Mouse (Mus musculus) T-helper 17 cell (primary cell): Measurements from ENCODE around the gene Kifc3.

Experiments
- in situ Hi-C, 2 experiments: fragments of 300-600 bp; cut with MboI, MseI; formaldehyde crosslinking; loops; 1 replicate in 1 of 2; 2 replicates in 1 of 2; pipeline ENCODE4 v1.15.1; 2025; ENCODE audit warnings: high pct_unique_total_duplicates in 2 of 2

The Kifc3 gene

DNA sequence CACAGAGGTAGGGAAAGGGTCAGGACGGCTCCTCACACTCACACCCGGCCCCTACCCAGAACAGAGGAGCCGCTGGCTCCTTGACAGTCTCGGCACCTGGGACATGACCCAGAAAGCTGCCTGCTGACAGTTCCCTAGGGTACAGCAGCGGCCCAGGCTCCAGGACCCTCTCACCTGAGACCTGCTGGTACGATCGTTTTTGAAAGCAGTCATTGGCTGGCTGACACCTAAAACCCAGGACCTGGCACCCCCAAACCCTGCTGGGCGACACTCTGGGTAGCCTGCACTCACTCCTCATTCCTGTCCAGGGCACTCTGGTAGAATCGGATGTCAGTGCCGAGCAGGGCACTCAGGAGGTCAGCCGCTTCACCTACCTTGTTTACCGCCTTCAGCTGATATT is 65.4 kb downstream of the Kifc3 start:
- in situ Hi-C loops: no loop called here

DNA sequence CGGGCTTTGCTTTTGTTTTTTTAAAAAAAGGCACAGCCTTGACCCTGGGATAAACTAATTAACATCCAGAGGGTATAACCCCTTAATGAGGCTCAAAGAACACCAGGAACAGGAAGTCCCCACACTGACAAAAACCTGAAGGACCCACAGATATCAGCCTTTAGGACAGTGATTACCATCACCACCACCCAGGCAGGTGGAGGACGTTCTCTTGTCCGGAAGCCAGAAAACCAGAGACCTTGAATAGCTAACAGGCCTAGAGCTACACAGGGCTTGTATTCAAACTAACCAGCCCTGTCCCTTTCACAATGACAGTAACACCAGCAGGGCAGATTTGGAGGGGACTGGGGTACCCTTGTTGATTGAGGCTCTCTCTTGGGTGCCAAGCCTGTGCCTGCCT is 66.4 kb downstream of the Kifc3 start:
- in situ Hi-C loops: no loop called here

DNA sequence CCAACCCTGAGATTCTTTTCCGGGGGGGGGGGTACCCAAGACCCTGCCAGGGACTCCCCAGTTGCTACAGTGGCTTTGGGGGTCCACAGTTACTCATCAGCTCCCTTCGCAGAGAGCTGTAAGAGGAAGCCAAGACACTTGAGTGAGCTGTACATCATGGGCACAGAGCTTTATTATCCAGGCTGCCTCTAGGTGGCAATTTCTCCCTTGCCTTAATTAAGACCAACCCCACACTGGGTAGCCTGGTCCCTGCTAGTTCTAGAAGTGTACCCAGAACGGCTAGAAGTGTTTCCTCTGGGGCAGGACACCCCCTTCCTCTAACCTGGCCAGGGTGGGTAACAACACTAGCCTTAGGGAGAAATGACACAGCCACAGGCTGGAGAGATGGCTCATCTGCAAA is 67.4 kb downstream of the Kifc3 start:
- in situ Hi-C loops: no loop called here

DNA sequence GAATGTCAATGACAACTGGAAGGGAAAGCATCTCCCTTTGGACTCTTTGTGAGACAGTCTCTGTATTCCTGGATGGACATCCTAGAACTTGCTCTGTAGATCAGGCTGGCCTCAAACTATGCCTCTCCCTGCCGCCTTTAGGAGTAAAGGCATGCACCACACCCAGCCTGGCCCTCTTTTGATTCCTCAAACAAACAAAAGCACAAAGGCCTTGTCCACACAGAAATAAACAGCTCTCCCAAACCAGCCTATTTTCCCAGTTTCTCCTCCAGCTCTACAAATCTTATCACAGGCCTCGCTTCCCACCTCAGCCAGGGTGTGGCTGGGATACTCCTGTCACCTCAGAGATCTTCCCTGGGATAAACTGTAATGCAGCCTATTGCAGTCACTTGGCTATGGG is 68.4 kb downstream of the Kifc3 start:
- in situ Hi-C loops: no loop called here

DNA sequence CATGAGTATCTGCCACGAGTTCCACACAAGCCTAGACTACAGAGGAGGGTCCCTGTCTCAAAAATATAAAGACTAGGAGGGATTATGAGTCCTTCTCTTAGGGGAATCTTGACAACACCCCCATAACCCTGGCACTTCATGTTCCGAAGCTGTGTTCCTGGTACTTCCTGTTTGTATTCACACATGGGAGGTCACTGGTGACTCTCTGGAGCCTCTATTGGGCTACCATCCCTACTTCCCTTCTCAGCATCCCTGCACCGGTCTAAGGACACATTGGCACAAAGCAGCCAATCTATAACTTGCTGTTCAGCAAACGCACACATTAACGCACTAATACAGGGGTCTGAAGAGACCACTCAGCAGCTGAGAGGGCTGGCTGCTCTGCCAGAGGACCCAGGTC is 70.6 kb downstream of the Kifc3 start:
- in situ Hi-C loops: no loop called here

DNA sequence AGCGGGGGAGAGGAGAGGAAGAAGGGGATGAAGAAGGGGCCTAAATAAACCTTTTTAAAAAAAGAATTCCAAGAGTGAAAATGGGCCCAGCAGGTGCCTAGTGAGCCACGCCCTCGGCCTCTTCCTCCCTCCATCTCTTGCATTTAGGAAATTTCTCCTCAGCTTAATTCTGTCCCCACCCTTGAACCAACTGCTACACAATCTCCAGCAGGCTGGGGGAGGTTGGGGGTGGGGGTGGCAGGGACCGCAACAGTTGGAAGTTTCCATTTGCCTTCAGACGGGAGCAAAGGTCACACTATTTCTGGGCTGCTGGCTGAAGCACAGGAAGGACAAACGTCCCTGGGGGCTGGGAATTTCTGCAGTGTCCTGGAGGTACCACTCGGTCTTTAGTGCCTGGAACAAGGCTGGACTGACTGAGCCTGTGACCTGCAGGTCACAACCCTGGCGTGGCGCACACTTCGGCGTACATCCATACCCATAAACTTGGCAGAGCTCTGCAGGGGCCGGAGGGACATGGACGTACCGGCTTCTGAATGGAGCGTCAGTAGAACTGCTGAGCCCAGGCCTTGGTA is 71.6 kb downstream of the Kifc3 start:
- in situ Hi-C loops: no loop called here

DNA sequence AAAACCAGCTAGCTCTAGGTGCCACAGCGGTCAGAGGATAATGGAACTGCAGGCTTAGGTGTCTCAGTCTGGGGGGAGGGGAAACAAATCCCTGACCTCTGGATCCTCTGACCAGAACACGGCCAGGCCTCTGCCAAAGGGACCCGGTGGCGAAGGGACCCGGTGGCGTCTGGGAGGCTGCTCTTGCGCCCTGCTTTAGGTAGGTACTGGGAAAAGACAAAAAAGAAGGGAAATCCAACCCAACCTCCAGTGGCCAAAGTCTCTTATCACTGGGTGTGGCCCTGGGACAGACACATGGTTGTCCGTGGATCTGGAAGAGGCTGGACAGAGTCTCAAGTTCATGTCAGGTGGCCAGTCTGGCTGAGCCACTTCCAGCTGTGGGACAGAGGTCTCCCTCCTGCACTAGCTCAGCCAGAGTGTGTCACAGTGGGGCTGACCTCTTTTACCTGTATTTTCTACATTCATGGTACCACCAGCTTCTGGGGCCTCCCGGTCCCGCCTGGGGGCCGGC is 73.8 kb downstream of the Kifc3 start:
- in situ Hi-C loops: loop anchor here in 1 of 2 experiments (10.0 kb wide), 1 partner anchor 1076 kb away; no protein-coding TSS in a partner anchor

DNA sequence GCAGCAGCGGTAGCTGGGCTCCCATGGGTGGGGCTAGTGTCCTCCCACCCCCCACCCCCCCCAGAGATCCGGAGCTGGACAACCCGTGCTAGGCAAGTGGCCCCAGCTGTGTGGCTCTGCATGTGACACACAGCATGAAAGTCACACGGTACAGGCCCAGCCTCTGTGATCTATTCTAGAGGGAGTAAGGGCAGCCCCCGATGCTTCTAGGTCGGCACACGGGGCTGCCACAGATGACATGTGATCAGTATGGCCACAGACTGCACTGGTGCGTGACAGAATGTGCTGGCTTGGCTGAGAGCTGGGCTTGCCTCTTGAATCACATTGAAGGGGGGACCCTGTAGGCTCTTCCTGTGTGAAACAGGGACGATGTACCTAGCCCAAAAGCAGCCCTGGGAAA is 75.0 kb downstream of the Kifc3 start:
- in situ Hi-C loops: loop anchor here in 1 of 2 experiments (10.0 kb wide), 1 partner anchor 1077 kb away; no protein-coding TSS in a partner anchor

DNA sequence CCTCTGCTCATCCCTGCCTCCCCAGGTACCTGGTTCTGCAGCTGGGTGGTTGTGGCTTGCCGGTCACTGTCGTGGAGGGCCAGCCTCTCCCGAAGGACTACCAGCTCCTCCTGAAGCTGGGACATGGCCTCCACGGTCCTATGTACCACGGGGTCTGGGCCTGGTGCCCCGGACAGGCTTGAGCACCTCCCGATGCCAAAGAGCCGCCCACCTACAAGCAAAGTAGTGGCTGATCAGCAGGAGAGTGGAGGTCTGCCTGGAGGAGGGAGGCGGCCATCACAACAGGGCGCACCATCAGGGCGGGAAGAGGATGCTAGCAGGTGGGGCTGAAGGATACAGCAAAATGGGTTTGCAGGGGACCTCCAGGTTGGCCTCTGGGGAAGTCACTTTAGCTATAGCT is 76.1 kb downstream of the Kifc3 start:
- in situ Hi-C loops: loop anchor here in 1 of 2 experiments (10.0 kb wide), 1 partner anchor 1078 kb away; no protein-coding TSS in a partner anchor

DNA sequence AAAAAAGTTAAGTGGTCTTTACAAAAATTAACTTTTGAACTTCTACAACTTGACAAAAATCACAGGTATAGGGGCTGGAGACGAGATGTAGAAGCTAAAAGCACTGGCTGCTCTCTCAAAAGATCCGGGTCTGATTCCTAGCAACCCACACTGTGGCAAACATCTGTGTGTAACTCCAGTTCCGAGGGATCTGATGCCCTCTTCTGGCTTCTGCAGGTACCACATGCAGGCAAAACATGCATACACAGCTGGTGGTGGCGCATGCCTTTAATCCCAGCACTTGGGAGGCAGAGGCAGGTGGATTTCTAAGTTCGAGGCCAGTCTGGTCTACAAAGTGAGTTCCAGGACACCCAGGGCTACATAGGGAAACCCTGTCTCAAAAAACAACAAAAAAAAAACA is 79.2 kb downstream of the Kifc3 start:
- in situ Hi-C loops: loop anchor here (10.0 to 25.0 kb wide), 2 partner anchors 1081 to 2011 kb away; no protein-coding TSS in a partner anchor

DNA sequence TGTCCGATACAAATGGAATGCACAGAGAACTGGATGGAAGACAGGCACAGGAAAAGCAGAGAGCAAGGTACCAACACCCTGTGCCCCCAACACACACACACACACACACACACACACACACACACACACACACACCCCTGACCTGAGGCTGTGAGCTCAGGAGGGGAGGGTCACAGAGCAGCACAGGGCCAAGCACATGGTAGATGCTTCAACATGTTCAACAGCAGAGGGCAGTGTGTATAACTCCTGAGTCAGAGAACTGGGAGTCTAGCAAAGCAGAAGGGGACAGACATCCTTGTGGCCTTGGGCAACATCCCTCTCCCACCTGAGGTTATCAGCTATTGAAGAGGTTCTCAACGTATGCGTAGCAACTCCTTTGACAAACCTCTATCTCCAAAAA is 88.9 kb downstream of the Kifc3 start:
- in situ Hi-C loops: loop anchor here (5.0 to 25.0 kb wide), 3 partner anchors 89 to 2001 kb away; partner anchors contain the start of gene Kifc3 (in 2 of the 2)

DNA sequence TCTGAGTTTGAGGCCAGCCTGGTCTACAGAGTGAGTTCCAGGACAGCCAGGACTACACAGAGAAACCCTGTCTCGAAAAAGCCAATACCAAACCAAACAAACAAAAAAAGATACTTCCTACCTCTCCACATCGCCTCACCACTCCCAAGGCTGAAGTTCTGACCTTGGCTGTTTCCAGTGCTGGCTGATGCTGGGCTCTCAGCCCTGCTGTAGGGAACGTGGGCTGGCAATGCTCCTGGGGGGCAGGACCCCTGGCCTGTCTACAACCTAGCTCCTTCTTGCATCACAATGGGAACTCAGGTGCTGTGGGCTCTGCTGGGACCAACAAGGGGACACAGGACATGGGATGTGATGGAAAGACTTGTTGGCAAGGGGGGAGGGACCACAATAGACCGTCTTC is 89.5 kb downstream of the Kifc3 start:
- in situ Hi-C loops: loop anchor here (5.0 to 25.0 kb wide), 3 partner anchors 89 to 2001 kb away; partner anchors contain the start of gene Kifc3 (in 2 of the 2)

DNA sequence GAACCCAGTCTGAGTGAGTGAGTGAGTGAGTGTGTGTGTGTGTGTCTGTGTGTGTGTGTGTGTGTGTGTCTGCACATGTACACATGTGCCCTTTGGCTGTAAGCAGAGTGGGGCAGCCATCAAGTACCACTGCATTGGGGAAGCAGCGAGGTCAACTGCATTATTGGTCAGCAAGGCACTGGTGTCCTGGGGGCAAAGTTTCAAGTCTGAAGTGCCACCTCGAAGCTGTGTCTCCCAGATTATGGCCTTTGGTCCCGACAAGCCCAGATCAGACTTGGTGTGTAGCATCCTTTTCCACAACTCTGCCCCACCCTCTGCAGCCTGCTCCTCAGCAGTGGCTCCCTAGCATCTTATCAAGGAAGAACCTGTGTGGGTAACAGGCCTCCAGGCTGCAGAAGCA is 90.0 kb downstream of the Kifc3 start:
- in situ Hi-C loops: loop anchor here (5.0 to 25.0 kb wide), 3 partner anchors 90 to 2000 kb away; partner anchors contain the start of gene Kifc3 (in 2 of the 2)

DNA sequence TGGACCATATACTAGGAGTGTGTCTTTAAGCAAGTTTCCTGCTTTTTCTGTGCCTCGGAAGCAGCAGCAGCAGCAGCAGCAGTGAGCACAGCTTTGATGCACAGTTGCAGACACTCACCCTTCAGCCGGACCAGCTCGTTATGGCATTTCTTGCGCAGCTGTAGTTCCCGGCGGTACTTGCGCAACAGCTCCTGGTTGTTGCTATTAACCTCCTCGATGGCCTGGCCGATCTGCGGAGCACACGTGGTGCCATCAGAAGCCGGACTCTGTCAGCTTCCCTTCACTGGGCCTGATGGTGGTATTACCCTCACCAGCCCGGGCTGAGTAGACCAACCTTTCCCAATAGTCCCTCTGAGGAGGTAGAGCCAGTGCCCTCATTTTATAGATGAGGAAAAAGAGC is 95.3 kb downstream of the Kifc3 start:
- in situ Hi-C loops: loop anchor here in 1 of 2 experiments (25.0 kb wide), 1 partner anchor 1995 kb away; no protein-coding TSS in a partner anchor

DNA sequence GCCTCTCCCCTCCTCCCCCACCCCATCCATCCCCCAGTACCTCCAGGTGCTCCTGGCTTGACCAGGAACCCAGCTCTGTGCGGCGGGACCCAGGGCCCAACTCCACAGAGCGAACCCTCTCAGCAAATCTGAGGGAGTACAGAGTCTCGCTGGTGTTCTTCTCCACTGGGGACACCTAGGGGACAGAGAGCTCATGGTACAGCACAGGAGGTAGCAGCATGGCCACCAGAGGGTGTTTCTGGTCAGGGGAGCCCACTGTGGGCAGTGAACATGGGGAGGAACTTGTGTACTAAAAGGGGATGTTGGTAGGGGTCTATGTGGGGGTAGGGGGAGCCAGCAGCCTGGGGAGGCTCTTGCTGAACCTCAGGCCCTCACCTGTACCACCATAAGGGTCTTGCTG is 100.6 kb downstream of the Kifc3 start:
- in situ Hi-C loops: loop anchor here in 1 of 2 experiments (25.0 kb wide), 1 partner anchor 1990 kb away; no protein-coding TSS in a partner anchor

DNA sequence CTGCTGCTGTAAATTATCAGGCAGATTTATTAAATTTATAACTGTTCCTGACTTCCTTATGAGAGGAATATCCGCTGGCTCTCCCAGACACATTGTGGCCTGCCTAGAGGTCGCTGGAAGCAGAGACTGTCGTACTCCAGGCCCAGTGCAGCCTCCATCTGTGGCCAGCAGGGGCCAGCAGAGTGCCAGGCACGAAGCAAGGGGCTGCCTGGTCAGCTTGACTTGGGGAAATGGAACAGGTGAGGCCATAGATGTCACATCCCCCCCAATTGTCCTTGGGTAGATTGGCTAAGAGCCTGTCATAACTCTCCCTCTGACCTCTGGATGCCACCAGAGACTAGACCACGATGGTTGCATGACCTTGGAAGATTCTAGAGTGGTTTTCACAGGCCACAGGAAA is 103.6 kb downstream of the Kifc3 start:
- in situ Hi-C loops: loop anchor here in 1 of 2 experiments (25.0 kb wide), 1 partner anchor 713 kb away; the partner anchor contains the start of gene Cnot1

DNA sequence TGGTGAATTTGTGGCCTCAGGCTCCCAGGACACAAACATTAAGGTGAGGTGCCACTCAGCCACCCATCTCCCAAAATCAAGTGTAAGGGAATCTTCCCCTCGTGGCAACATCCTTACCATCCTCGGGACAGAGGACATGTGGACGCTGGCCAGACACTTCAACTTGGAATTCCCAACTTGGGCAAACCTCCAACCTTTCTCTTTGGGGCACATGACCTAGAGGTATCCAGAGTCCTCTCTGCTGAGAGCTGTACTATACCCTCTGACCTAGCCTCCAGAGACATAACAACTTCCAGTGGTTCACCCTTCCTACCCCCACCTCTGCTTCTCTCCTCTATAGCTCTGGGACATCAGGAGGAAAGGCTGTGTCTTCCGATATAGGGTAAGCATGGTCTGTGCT is 109.0 kb downstream of the Kifc3 start:
- in situ Hi-C loops: loop anchor here in 1 of 2 experiments (25.0 kb wide), 1 partner anchor 719 kb away; the partner anchor contains the start of gene Cnot1

DNA sequence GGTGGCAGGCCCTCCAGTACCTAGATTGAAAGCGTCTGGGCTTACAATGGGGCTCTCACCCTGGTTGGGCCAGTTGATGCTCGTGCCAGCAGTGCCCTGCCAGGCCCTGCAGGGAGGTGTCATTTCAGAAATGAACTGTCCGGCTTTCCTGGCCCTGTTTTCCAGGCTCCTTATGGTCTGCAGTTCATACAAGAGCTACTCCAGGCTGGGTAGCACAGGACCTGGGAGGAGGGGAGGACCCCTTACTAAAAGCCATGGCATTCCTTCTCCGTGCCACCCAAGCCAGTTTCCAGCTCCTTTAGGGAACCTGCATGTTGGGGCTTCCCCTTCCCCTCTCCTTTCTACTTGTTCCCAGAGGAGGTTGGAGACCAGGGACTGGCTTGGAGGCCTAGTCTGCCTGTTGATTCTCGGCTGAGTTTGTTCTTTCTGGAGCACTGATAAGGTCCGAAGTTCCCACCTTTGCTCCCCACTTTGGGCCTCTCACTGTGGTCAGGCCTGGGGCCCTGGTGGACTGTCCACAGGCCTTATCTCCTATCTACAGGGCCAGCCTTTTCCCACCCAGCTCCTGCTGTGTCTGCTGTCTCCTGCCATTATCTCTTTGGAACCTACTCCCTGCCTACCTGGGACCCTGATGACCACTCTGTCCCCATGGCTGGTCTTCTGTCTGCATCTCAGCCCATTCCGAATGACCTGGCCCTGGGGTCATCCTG is 117.0 kb downstream of the Kifc3 start:
- in situ Hi-C loops: loop anchor here in 1 of 2 experiments (25.0 kb wide), 1 partner anchor 727 kb away; the partner anchor contains the start of gene Cnot1

DNA sequence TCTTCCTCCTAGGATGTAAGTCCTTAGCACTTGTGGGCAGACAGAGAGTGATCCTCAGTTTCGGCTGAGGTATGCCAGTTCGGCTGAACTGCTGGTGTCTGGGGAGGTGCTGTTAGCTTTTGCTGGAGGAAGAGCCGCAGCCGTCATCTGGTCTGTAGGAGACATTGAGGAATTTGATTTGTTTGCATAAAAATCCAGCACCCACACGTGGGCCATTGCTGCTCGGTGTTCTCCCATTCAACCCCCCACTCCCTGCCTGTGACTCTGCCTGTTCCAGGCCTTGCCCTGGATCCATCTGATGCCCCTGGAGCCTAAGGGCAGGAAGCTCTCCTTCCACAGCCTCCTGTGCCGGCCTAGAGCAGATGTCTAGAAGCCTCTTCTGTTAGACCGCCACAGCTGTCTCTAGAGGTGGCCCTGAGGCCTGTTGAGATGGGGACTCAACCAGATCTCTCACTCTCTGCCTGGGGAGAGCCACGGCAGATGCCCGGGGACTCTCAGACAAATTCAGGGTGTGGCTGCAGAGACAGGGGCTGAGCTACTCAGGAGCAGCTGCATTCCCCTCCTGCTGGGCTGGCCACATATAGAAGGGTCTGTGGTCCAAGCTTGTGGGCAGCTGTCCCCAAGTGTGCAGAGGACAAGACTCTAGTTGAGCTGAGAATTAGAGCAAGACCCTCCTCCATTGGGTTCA is 117.7 kb downstream of the Kifc3 start:
- in situ Hi-C loops: loop anchor here in 1 of 2 experiments (25.0 kb wide), 1 partner anchor 727 kb away; the partner anchor contains the start of gene Cnot1

DNA sequence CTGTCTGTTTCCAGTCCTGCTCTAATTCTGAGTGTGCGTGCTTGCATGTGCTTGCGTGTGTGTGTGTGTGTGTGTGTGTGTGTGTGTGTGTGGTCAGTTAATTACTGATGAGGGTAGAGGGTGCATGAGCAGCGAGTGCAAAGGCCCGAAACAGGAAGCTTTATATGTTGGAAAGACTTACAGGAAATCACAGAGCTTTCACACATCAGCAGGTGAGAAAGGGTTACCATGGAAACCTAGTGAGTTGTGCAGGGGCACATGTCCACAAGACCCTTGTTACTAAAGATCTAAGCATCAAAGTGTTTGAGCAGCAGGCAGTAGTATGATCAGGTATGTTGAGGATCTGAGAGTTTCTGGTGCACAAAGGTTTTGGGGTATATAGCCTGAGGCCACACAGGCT is 118.4 kb downstream of the Kifc3 start:
- in situ Hi-C loops: loop anchor here in 1 of 2 experiments (25.0 kb wide), 1 partner anchor 728 kb away; the partner anchor contains the start of gene Cnot1

DNA sequence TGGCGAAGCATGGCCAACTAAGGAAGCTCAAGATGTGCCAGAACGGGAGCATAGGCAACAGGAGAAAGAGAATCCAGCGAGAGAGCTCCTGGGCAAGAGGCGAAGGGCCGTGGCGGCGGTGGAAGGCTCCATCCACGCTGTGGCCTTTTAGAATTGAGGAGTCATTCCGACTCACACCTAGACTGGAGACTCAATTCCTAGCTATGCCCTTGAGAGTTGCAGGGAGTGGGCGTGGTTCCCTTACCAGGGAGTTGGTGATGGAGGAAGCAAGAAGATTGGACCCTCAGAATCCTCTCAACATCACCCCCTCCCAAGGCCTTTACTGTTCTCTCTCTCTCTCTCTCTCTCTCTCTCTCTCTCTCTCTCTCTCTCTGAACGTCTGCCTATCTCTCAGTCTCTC is 121.0 kb downstream of the Kifc3 start:
- in situ Hi-C loops: loop anchor here in 1 of 2 experiments (25.0 kb wide), 1 partner anchor 731 kb away; the partner anchor contains the start of gene Cnot1
